Mouse (Mus musculus) sigmoid colon, adult 10 weeks (tissue): ENCODE measurements around the gene Trim30d. TPM values are rescaled to one million over a fixed set of nuclear protein-coding genes. Genes with fewer than 3 reads are reported as not detected.

Experiments
- polyA plus RNA-seq: library from polyadenylated mRNA; stranded (reverse); fragments of 350-450 nt; fragmentation: Illumina TruSeq; extraction: RNeasy Lipid Tissue Mini Kit (QIAGEN cat#74804); gene quantifications from one replicate; pipeline ENCODE4 v1.2.3, GENCODE M21; 2014; ENCODE audit warnings: low read depth, low replicate concordance

Trim30d gene
- 112 TPM for polyA plus RNA-seq

GRCm38 (mm10) chr7:104507421-104508065 is at the start of gene Trim30d:
Trim30d (minus strand) TSS chr7:104507849.

DNA sequence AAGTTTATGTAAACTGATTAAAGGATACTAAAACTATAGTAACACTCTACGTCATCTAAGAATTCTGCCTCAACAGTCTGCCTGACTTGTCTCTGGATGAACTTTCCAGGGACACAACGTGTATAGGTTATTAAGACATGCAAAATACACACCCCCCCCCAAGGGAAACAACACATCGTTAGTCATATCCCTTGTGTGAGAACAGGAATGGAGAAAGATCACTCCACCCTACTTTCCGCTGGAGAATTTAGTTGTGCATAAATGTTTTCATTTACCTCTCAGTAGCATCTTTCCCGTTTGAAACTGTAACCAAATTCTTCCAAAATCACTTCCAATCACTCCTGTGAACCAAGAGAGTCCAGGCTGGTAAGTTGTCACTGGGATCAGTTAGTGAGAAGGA is 42.2 kb upstream of the Trim30d start, which contains the start of gene Olfr651:
Gene Olfr651, plus strand, starts transcription at position 301 of the 400 bp plus-strand sequence.

DNA sequence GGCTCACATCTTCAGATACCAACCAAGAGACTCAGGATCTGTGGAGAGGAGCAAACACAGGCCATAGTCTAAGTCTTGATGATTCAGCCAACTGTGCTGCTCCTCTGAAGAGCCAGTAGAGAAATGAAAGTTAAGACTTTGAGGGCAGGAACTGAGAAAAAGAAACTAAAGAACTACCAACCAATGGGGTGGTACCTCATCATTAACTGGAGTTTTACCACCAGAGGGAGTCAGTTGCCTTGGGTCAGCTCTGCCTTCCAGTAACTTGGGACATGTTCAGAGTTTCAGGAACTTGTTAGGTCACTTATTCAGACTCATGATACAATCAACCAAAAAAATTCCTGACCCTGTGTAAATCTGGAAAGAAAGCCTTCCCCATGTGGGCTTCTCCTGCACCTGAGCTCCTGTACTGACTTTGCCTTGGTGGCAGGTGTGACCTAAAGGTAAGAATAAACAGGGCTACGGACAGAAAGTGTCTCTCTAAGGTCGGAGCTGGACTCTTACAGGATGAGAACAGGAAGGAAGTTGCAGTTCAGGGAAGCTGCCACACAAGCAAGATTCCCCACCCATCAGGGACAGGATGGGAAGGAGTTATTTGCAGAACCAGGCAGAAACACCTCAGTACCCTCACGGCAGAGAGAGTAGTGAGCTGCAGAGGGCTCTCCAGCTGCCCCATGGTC is 42.4 kb downstream of the Trim30d start, which contains the start of gene Trim30a:
Gene Trim30a, minus strand, starts transcription at position 129 of the 680 bp plus-strand sequence.

Other genes with a start within 250 kb of the Trim30d start
- 15.0 TPM for gene Trim5, start 219.8 kb downstream of the Trim30d start, polyA plus RNA-seq
- 62.6 TPM for gene Trim12a, start 192.4 kb downstream of the Trim30d start, polyA plus RNA-seq
- 2.4 TPM for gene Trim34b, start 178.4 kb downstream of the Trim30d start, polyA plus RNA-seq
- gene Trim12c, start 154.5 kb downstream of the Trim30d start, polyA plus RNA-seq: 70.1 TPM
- 3.2 TPM for gene Trim30b, start 138.0 kb downstream of the Trim30d start, polyA plus RNA-seq
- 0.76 TPM for gene Trim30c, start 107.0 kb downstream of the Trim30d start, polyA plus RNA-seq
- gene Trim30a, start 42.7 kb downstream of the Trim30d start, polyA plus RNA-seq: 47.4 TPM
- gene Olfr651, start 42.3 kb upstream of the Trim30d start, polyA plus RNA-seq: not detected
- not detected for gene Olfr652, start 53.1 kb upstream of the Trim30d start, polyA plus RNA-seq
- gene Olfr653, start 69.5 kb upstream of the Trim30d start, polyA plus RNA-seq: not detected
- not detected for gene Olfr654, start 79.2 kb upstream of the Trim30d start, polyA plus RNA-seq
- gene Olfr655, start 93.9 kb upstream of the Trim30d start, polyA plus RNA-seq: not detected
- not detected for gene Olfr656, start 106.1 kb upstream of the Trim30d start, polyA plus RNA-seq
- gene Olfr657, start 116.9 kb upstream of the Trim30d start, polyA plus RNA-seq: not detected
- gene Olfr658, start 139.5 kb upstream of the Trim30d start, polyA plus RNA-seq: 0.38 TPM
- not detected for gene Olfr659, start 158.9 kb upstream of the Trim30d start, polyA plus RNA-seq
- not detected for gene Olfr661, start 178.7 kb upstream of the Trim30d start, polyA plus RNA-seq